Mouse (Mus musculus) CH12F3 (cell line): ENCODE data around the gene Apoa2.

Experiments used
- in situ Hi-C: fragments of 300-500 bp; cut with MboI; formaldehyde crosslinking; loops from 2 replicates; pipeline ENCODE4 v1.14.3; 2020; ENCODE audit warnings: low sequenced_read_pairs

Apoa2 gene

DNA sequence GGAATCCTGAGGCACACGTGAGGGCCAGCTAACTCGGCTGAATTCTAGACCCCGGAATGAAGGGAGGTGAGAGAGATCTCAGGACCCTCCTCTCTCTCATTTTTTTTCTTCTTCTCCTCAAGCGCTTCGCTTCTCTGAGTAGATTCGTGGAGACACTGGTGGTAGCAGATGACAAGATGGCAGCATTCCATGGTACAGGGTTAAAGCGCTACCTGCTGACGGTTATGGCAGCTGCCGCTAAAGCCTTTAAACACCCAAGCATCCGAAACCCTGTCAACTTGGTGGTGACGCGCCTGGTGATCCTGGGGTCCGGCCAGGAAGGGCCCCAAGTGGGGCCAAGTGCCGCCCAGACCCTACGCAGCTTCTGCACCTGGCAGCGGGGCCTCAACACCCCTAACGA, 27.6 kb downstream of the Apoa2 start:
- in situ Hi-C loops: no loop called here

DNA sequence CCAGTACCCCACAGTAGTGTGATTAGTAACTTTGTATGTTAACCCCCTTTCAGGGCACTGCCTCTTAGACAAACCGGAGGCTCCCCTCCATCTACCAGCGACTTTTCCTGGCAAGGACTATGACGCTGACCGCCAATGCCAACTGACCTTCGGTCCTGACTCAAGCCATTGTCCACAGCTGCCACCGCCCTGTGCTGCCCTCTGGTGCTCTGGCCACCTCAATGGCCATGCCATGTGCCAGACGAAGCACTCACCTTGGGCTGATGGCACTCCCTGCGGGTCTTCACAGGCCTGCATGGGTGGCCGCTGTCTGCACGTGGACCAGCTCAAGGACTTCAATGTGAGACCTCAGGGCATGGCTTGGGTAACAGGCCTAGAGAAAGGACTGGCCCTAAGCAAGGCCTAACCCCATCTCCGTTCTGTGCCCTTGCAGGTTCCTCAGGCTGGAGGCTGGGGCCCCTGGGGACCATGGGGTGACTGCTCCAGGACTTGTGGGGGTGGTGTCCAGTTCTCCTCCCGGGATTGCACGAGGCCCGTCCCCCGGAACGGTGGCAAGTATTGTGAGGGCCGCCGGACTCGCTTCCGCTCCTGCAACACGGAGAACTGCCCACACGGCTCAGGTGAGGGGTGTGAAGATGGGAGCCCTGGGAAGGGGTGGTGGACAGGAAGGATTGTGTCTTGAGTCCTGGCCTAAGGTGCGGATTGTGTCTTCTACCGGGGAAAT, 31.4 kb downstream of the Apoa2 start:
- in situ Hi-C loops: no loop called here

DNA sequence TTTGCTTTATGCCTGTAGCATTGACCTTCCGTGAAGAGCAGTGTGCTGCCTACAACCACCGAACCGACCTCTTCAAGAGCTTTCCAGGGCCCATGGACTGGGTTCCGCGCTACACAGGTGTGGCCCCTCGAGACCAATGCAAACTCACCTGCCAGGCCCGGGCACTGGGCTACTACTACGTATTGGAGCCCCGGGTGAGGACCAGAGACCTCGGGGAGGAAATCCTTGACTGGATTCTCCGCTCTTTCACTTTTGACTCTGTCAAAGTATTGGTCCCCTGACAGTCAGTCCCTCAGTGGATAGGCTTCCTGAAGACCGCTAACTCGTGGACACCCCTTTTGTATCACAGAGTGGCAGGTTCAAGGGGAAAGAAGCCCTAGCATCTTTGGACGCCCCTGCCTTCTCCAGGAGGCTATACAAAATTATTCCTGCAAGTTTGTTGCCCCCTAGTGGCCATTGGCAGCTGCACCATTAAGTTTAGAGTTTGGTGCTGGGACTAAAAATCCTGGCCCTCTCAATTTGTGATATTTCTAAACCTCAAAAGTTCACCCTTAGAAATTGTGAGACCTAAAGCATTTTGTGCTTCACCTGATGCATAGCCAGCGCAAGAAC, 32.2 kb downstream of the Apoa2 start:
- in situ Hi-C loops: no loop called here

DNA sequence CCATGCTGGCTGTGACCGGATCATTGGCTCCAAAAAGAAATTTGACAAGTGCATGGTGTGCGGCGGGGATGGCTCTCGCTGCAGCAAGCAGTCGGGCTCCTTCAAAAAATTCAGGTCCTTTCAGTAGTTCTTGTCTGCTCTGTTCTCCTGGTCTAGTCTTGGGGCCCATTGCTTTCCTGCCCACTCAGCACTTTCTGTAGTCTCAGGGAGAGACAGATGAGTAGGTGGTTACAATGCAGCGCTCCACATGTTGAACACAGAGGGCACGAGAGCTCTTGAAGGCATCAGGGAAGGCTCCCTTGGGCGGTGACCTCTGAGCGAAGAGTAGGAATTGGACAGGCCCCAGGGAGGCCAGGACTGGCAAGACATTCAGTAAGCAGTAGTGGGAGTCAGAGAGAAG, 32.9 kb downstream of the Apoa2 start:
- in situ Hi-C loops: no loop called here

DNA sequence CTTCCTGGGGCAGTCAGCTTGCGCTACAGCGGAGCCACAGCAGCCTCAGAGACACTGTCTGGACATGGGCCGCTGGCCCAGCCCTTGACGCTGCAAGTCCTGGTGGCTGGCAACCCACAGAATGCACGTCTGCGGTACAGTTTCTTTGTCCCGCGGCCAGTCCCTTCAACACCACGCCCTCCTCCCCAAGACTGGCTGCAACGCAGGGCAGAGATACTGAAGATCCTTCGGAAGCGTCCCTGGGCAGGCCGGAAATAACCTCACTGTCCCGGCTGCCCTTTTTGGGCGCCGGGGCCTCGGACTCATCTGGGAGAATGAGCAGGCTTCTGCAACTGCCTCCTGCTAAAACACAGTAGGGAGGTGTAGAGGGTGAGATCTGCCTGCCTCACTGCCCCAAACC, 34.1 kb downstream of the Apoa2 start:
- in situ Hi-C loops: no loop called here

DNA sequence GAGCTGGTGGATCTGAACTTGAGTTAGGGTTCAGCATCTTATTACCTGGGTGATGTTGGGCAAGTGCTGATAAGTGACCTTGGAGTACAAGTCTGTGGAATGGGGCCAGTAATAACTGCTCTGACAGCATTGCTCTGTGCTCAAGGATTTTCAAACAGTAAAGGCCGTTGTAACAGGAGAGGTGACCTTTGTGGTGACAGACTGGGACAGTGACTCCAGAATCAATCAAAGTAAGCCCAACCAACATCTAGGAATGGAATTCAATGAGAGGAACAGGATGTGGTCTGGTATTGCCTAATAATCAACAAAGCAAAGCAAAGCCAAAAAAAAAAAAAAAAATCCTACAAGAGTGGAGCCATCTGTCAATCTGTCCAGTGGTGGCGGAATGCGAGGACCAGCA, 35.5 kb downstream of the Apoa2 start:
- in situ Hi-C loops: no loop called here

DNA sequence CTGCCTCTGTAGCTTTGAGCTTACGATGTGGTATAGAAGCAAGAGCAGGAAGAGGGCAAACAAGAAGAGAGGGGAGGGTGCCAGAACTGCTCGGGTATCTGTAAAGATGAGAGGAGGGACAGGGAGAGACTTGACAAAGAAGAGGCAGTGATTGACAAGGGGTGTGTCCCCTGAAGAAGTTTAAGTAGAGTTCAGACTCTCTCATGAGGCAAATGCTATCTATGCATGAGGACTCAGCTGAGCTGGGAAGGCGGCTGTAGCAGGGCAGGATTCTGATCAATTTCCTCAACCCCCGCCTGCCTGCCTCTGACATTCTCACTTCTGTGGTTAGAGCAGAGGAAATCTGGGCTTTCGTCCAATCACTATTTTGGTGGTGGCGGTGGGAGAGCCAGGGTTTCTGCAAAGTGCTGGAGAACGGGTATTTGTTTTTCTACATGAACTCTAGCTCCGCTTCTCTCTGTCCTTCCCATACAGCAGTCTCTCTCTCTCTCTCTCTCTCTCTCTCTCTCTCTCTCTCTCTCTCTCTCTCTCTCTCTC, 37.8 kb downstream of the Apoa2 start:
- in situ Hi-C loops: no loop called here

DNA sequence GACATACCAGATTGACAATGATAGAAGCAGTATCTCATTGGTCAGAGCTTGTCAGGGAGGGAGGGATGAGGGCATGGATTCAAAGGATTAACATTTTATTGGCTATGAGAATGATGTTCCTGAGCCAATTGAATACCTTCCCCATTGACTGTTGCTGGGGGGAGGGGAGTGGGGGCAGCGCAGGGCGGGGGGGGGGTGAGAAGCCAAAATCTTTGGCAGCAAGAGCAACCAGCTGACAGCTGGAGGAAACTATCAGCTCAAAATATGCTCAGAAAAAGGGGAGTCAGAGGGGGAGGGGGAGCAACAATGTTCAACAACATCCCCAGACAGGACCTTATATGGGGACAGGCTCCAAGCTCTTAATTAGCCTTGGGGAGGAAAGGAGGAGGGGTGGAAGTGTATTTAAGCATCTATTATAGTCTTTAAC, 38.3 kb downstream of the Apoa2 start:
- in situ Hi-C loops: no loop called here

DNA sequence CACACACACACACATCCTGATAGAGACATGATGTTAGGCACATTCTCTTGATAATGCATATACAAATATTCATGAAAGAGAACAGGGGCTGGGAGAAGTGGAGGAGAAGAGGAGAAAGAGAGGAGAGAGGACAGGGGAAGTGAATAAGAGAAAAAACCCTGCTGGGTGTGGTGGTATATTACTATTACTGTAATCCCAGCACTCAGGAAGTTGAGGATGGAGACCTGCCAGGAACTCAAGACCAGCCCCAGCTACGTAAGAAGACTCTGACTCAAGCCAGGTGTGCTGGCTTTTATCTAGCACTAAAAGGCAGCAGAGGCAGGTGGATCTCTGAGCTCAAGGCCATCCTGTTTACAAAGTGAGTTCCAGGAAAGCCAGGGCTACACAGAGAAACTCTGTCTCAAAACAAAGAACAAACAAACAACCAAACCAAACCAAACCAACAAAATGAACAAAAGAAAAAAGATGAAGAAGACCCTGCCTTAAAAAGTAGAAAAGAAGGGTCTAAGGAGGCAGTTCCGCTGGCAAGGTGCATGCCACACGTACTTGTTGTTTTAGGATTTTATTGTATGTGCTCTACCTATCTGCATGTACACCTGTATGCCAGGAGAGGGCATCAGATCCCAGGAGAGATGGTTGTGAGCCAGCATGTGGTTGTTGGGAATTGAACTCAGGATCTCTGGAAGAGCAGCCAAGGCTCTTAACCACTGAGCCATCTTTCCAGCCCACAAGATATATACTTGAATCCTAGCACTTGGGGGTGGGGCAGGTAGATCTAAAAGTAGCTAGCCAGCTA, 39.0 kb downstream of the Apoa2 start:
- in situ Hi-C loops: no loop called here

DNA sequence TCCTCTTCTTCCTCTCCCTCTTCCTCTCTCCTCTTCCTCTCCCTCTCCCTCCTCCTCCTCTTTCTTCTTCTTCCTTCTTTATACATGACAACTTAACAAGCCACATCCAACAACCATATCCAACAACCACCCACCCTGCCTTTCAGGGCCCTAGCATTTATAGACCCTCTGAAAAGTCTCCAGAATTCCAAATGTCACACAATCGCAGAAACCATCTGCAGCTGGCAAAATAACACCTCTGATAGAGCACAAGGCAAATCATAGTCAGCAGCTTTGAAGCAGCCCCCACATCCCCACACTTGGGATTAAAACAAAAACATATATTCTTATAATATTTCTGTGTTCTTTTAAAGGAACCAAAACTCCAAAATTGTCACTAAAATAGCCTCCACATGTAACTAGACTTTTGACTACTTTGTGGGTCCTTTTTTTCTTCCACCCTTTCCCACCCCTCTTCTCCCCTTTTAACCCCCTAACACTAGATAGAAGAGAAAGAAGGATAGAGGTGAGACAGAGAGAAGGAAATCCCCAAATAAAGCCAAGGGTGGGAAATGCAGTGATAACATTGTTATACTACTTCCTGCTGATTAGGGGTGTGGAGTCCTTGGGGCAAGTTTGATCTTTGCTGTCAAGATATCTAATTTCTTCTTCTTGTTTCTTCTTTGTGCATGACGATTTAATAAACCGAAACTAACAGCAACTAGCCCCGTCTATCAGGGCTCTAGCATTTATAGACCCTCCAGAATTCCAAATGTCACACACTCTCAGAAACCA, 41.3 kb downstream of the Apoa2 start:
- in situ Hi-C loops: no loop called here

DNA sequence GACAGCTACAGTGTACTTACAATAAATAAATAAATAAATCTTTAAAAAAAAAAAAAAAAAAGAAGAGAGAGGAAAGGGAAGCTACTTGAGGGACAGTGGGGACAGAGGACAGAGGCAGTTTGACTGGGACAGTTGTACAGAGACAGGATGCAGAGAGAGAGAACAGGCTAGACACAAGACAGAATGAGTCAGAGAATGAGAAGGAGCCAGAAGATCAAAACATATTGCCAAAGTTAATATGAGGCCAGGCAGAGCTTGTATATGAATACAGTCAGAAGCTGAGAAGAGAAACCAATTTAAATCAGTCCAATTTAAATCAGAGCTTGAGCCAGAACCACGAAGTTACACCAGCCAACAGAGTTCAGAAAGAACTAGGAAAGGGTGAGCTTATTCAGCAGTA, 43.5 kb downstream of the Apoa2 start:
- in situ Hi-C loops: no loop called here

DNA sequence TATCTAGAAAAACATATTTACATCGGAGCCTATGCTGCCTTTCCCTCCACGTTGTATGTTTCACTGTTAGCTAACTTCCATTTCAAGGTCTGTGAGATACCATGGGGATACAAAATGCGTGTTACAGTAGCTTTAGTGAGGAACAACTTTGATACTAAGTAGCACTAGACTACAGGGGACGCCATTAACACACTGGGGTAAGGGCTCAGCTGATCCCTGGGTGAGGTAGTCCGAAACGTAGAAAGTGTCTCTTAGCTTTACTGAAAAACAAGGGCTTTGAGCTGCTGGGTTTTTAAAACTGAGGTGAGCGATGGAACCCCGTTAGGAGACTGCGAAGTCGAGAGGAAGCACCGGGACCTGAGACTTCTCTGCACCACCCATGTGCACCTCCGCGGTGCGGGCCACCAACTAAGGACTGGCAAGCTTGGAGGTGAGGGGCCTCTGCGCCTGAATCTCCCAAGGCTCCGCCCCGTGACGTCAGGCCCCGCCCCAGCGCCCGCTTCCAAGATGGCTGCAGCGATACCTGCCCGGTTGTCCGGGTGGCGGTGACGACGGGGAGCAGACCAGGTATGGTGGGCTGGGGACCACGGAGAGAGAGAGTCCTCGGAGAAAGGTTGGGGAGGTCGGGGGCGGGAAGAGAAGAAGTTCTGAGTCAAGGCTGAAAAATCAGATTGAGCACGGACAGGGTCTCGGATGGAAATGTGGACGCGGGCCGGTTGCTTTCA, 45.2 kb downstream of the Apoa2 start, which contains the start of gene B4galt3:
Gene B4galt3, plus strand, starts transcription at position 481 of the 725 bp plus-strand sequence.
- in situ Hi-C loops: no loop called here

DNA sequence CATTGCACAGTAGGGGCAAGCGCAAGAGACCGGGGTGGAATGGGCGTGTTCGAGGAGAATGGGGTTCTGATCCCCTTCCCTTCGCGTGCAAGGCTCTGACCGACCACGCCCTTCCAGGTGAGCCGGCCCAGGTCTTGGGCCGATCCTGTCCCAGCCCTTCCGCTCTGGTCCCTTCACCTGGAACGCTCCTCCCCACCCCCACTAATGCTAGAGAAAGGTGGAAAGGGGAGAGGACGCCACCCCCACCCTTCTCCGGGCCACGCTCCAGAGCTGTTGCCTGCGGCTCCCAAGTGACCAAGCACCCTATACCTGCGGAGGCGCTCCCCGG, 45.7 kb downstream of the Apoa2 start:
- in situ Hi-C loops: no loop called here

DNA sequence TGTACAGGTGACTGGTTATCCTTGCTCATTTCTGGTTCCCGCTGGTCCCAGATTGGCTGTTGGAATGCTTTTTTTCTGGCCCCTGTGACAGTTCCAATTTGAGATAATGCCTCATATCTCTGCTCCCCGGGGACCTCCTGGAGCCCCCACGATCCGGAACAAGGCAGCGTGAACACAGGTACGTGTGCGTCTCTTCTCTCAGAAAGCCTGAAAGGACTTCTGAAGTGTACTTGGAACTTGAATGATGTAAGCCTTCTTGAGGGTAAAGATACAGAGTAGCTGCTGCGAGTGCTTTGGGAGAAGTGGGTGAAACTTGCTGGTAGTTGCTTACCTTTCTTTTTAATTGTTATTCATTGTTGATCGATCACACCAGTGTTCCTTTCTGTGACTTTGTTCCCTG, 46.3 kb downstream of the Apoa2 start:
- in situ Hi-C loops: no loop called here

DNA sequence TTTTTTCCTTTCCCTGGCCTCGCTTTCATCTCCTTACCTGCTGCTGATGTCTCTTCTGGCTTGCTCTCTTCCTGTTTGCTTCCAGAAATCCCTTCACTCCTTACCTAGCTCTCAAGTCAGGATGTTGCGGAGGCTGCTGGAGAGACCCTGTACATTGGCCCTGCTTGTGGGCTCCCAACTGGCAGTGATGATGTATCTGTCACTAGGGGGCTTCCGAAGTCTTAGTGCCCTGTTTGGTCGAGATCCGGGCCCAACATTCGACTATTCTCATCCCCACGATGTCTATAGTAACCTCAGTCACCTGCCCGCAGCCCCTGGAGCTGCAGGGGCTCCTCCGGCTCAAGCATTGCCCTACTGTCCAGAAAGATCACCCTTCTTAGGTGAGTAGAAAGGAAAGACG, 46.8 kb downstream of the Apoa2 start:
- in situ Hi-C loops: no loop called here

DNA sequence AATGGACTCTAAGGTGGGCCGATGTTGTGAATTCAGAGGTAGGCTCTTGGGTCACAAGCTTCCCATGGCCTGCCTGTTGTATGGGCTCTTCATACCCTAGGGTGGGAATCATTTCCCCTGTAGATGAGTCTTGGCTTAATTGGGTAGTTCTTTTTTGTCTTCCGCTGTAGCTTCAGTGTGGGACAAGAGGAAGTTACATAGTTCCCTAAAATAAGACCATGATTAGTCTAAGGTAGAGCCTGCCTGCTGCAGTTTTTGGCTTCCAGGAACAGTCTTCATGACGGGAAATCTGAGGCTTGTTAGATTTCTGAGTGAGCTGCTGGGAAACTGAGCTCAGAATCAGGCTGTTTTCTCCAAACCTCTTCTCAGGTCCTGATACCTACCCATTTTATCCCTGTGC, 47.2 kb downstream of the Apoa2 start:
- in situ Hi-C loops: no loop called here

DNA sequence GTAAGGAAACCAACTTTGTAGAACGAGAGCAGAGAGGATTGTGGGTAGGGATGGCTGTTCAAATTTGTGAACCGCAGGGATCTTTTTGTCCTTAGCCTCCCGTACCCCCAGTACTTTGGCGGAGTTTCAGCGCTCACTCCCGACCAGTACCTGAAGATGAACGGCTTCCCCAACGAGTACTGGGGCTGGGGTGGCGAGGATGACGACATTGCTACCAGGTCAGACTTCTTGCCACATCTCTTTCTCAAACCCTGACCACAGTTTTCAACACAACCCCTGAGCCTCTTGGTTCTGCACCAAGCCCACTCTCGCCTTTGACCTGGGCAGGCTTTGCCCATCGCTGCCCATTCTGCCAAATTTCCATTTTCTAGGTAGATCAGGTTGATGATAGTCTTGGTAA, 49.3 kb downstream of the Apoa2 start:
- in situ Hi-C loops: no loop called here

DNA sequence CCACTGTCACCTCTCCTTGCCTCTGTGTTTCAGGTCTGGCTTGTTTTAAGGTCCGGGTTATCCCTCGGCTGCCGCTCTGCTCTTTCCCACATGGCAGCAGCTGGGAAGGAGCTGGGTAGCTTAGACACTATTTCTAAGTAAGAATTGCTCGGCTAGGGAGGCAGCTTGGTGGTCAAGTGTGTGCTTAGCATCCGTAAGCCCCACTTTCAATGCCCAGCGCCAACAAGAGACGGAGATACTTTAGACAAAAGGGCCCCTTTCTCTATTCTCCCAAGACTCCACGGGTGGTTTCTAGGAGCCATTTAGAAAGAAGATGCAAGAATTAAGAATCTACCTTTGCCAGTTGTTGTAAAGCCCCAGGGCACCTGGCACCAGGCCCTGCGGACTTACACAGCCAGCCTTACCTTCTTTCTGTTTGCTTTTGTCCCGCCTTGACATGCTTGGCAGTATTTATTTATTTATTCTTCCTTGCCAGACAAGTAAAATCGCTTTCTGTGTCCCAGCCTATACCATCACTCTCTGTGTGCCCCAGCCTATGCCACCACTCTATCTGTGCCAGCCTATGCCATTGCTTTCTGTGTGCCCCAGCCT, 50.4 kb downstream of the Apoa2 start:
- in situ Hi-C loops: no loop called here
